Mouse (Mus musculus) brown adipose tissue, adult 24 weeks (tissue): ENCODE measurements around the gene Tor4a. TPM values are rescaled to one million over a fixed set of nuclear protein-coding genes. Genes with fewer than 3 reads are reported as not detected.

Experiments
- H3K27ac ChIP-seq: fragments of 200-500 bp; replicated peaks from 2 replicates; pipeline ENCODE4 v1.5.1; 2012; ENCODE audit warnings: low read depth, mild to moderate bottlenecking, low read length
- H3K4me1 ChIP-seq: fragments of 200-500 bp; 2 replicates; pipeline ENCODE4 v1.6.1; 2012; ENCODE audit warnings: low read length, mixed read lengths; ENCODE audit not compliant: control insufficient read depth, insufficient read depth, insufficient read length
- H3K4me3 ChIP-seq: fragments of 200-500 bp; 2 replicates; pipeline ENCODE4 v1.5.1; 2012; ENCODE audit warnings: low read depth, mild to moderate bottlenecking, low read length, moderate library complexity; ENCODE audit not compliant: insufficient read depth
- polyA plus RNA-seq: library from polyadenylated mRNA; stranded (reverse); fragments of >200 nt; gene quantifications from 2 replicates; pipeline ENCODE4 v1.2.4, GENCODE M21; 2012; ENCODE audit not compliant: missing spikeins, insufficient read depth, insufficient read length

The Tor4a gene
- polyA plus RNA-seq, 1 experiment, result 6.0 TPM

GRCm38 (mm10) chr2:25174866-25175689, 21.6 kb downstream of the Tor4a start:
- peak overlapping the region; percentile 91 for H3K27ac ChIP-seq
- no peak overlapping the region for H3K4me3 ChIP-seq
- H3K4me1 ChIP-seq, result peaks cover 40% of the 10 kb centered on the region

GRCm38 (mm10) chr2:25173821-25174220, 22.9 kb downstream of the Tor4a start:
- peaks cover 47% of the 10 kb centered on the region for H3K4me1 ChIP-seq
- no peak overlapping the region for H3K27ac ChIP-seq
- H3K4me3 ChIP-seq, result no peak overlapping the region

- H3K4me3 ChIP-seq, result no peak overlapping the region
- H3K27ac ChIP-seq, result no peak overlapping the region
- H3K4me1 ChIP-seq, result peaks cover 43% of the 10 kb centered on the region
These were observed 24.1 kb downstream of the Tor4a start for GRCm38 (mm10) chr2:25172629-25173028.

- H3K27ac ChIP-seq, result no peak overlapping the region
- H3K4me3 ChIP-seq, result no peak overlapping the region
- H3K4me1 ChIP-seq, result peaks cover 48% of the 10 kb centered on the region
These were observed 24.9 kb downstream of the Tor4a start for GRCm38 (mm10) chr2:25171769-25172153.

- Histone ChIP-seq H3K4me3 (no peak overlapping the region), H3K4me1 (peaks cover 47% of the 10 kb centered on the region), H3K27ac (no peak overlapping the region)
These were observed 25.5 kb downstream of the Tor4a start for GRCm38 (mm10) chr2:25171101-25171768.

- no peak overlapping the region for H3K4me3 ChIP-seq
- peak overlapping the region; percentile 60 for H3K27ac ChIP-seq
These were observed 26.2 kb downstream of the Tor4a start for GRCm38 (mm10) chr2:25170326-25171100.

GRCm38 (mm10) chr2:25169778-25170177, 26.9 kb downstream of the Tor4a start:
- Histone ChIP-seq H3K27ac (peak overlapping the region; percentile 11; the same call in 1 of the 2 replicates), H3K4me3 (no peak overlapping the region), H3K4me1 (peaks cover 38% of the 10 kb centered on the region)

More at GRCm38 (mm10) chr2:25170326-25171100, 26.2 kb downstream of the Tor4a start:
- H3K4me1 ChIP-seq, result peaks cover 40% of the 10 kb centered on the region

- peaks cover 45% of the 10 kb centered on the region for H3K4me1 ChIP-seq
- peak overlapping the region; percentile 28 for H3K4me3 ChIP-seq
- H3K27ac ChIP-seq, result peak overlapping the region; percentile 56; the same call in 1 of the 2 replicates
These were observed 28.1 kb downstream of the Tor4a start for GRCm38 (mm10) chr2:25168665-25168978.

- peaks cover 45% of the 10 kb centered on the region for H3K4me1 ChIP-seq
- peak overlapping the region; percentile 56 for H3K27ac ChIP-seq
- peak overlapping the region; percentile 49 for H3K4me3 ChIP-seq
These were observed 28.6 kb downstream of the Tor4a start for GRCm38 (mm10) chr2:25167919-25168664.

- H3K4me1 ChIP-seq, result peaks cover 51% of the 10 kb centered on the region
- peak overlapping the region; percentile 49 for H3K4me3 ChIP-seq
- H3K27ac ChIP-seq, result peak overlapping the region; percentile 44
These were observed 29.2 kb downstream of the Tor4a start for GRCm38 (mm10) chr2:25167481-25167880.

GRCm38 (mm10) chr2:25157655-25158054, 39.0 kb downstream of the Tor4a start:
- no peak overlapping the region for H3K4me3 ChIP-seq
- H3K4me1 ChIP-seq, result peaks cover 8% of the 10 kb centered on the region
- H3K27ac ChIP-seq, result no peak overlapping the region

GRCm38 (mm10) chr2:25156990-25157389, 39.7 kb downstream of the Tor4a start:
- H3K4me3 ChIP-seq, result no peak overlapping the region
- H3K4me1 ChIP-seq, result peaks cover under 1% of the 10 kb centered on the region; the same call in 1 of the 2 replicates
- H3K27ac ChIP-seq, result no peak overlapping the region

GRCm38 (mm10) chr2:25156177-25156576, 40.5 kb downstream of the Tor4a start:
- Histone ChIP-seq H3K4me1 (no peaks in the 10 kb centered on the region), H3K4me3 (no peak overlapping the region), H3K27ac (no peak overlapping the region)

GRCm38 (mm10) chr2:25151280-25151956, 45.3 kb downstream of the Tor4a start:
- peaks cover 14% of the 10 kb centered on the region for H3K4me1 ChIP-seq
- no peak overlapping the region for H3K27ac ChIP-seq
- no peak overlapping the region for H3K4me3 ChIP-seq
